Mouse (Mus musculus): ENCODE results near the gene Klk7. TPM values are rescaled to one million over a fixed set of nuclear protein-coding genes. Genes with fewer than 3 reads are reported as not detected.

The Klk7 gene
- polyA plus RNA-seq, 1 experiment from 2014 or later: not detected

DNA sequence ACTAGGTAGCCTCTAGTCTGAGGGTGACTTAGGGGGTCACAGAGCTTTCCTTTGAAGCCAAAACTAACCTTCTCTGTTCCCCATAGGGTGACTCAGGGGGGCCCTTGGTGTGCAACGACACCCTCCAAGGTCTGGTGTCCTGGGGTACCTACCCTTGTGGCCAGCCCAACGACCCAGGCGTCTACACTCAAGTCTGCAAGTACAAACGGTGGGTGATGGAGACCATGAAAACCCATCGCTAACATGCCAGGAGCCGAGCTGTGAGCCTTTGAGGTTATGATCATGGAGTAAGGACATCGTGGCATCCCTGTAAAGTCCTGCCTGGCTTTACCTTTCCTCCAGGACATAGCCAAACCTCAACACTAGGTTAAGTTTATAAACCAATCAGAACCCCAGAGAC lies 4.1 kb downstream of the Klk7 start:
- no peak overlapping the region for H3K27ac ChIP-seq (replicated peaks)
- no peaks in the 10 kb centered on the region for H3K9me3 ChIP-seq
- no peaks in the 10 kb centered on the region for H3K36me3 ChIP-seq (replicated peaks)
- no peaks in the 10 kb centered on the region for H3K4me1 ChIP-seq
- 88% methylated on average over 7 of the region's 7 CpGs for WGBS
- H3K4me3 ChIP-seq: no peak overlapping the region
- H3K27me3 ChIP-seq (replicated peaks; ENCODE audit: low read depth, poor library complexity, severe bottlenecking): no peaks in the 10 kb centered on the region
- DNase-seq (ENCODE audit: low spot score): no peak

DNA sequence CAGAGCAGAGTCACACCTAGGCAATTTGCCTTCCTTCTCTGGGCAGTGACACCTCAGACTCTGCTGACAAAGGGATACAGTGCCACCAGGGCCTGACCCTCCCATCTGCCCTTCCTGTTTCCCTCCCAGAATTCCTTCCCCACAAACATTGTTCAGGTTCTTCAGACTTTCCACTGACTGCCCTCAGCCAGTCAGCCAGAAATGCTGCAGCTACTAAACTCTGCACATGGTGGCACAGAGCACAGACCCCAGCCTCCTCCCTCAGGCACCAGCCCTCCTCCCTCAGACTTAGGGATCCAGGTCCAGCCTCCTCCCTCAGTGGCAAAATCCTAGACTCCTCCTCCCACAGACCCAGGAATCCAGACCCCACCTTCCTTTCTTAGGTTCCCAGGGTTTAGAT lies 5.7 kb downstream of the Klk7 start:
- no peak for DNase-seq (ENCODE audit: low spot score)
- Histone ChIP-seq H3K4me3 (no peak overlapping the region), H3K27ac (replicated peaks) (no peak overlapping the region), H3K4me1 (no peaks in the 10 kb centered on the region), H3K36me3 (replicated peaks) (no peaks in the 10 kb centered on the region), H3K9me3 (no peaks in the 10 kb centered on the region), H3K27me3 (replicated peaks; ENCODE audit: low read depth, poor library complexity, severe bottlenecking) (no peaks in the 10 kb centered on the region)

DNA sequence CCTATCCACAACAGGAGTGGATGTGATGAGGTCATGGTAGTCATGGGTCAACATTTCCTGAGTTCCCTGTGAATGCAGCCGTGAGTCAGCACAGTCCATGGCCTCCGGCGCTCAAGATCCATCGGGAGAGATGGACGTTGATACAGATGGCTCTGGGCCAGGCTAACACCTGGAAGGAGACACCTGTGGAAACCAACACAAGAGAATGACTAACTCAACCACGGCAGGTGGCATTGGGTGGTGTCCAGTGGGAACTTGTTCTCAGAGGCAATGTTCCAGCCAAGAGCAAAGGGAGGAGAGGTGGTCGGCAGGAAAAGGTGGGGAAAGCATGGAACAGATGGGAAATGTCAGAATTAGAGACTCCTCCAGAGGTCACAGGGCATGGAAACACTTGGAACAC lies 10.5 kb downstream of the Klk7 start:
- 90% methylated on average over 7 of the region's 7 CpGs for WGBS
- Histone ChIP-seq H3K36me3 (replicated peaks) (no peaks in the 10 kb centered on the region), H3K9me3 (no peaks in the 10 kb centered on the region), H3K27me3 (replicated peaks; ENCODE audit: low read depth, poor library complexity, severe bottlenecking) (no peaks in the 10 kb centered on the region), H3K4me3 (no peak overlapping the region), H3K27ac (replicated peaks) (no peak overlapping the region), H3K4me1 (no peaks in the 10 kb centered on the region)
- no peak for DNase-seq (ENCODE audit: low spot score)

DNA sequence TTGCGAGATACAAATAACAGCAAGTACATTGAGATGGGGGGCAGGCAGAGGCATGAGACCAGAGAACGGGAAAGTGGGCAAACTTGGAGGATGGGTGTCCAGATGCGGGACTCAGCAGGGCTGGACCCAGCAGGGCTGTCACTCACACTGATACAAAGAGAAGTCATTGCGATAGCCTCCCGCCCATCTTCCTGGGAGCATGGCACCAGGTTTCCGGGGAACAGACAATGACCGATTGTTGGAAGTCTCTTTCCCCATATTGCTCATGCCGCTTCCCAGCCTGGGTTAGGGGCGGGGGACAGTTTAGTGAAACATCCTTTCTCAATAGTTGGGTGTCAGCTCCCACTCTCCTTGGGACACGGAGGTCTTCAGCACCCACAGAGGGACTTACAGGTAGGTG lies 13.1 kb downstream of the Klk7 start, which contains the start of gene Klk6:
Klk6 (plus strand) TSS at position 301 of the 400 bp plus-strand sequence.
- WGBS: 62% methylated on average over 10 of the region's 10 CpGs
- H3K27me3 ChIP-seq (replicated peaks; ENCODE audit: low read depth, poor library complexity, severe bottlenecking): no peaks in the 10 kb centered on the region
- no peaks in the 10 kb centered on the region for H3K4me1 ChIP-seq
- no peak for DNase-seq (ENCODE audit: low spot score)
- H3K4me3 ChIP-seq: no peak within 1 kb of the TSS
- H3K36me3 ChIP-seq (replicated peaks): no peaks in the 10 kb centered on the region
- H3K27ac ChIP-seq (replicated peaks): no peak within 1 kb of the TSS
- no peaks in the 10 kb centered on the region for H3K9me3 ChIP-seq

DNA sequence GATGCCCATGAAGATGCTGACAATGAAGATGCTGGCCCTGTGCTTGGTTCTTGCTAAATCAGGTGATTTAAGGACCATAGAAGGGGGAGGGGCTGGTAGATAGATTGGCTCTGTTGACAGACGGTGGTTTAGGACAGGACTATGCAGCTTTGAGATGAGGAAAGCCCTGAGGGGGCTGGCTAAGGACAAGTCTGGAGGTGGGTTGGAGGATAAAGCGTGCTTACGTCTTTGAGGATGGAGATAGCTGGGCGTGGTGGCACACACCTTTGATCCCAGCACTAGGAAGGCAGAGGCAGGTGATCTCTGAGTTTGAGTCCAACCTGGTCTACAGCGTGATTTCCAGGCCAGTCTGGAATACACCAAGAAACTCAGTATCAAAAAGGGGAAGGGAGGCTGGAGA lies 15.0 kb downstream of the Klk7 start:
- no peaks in the 10 kb centered on the region for H3K36me3 ChIP-seq (replicated peaks)
- WGBS: 89% methylated on average over 5 of the region's 5 CpGs

DNA sequence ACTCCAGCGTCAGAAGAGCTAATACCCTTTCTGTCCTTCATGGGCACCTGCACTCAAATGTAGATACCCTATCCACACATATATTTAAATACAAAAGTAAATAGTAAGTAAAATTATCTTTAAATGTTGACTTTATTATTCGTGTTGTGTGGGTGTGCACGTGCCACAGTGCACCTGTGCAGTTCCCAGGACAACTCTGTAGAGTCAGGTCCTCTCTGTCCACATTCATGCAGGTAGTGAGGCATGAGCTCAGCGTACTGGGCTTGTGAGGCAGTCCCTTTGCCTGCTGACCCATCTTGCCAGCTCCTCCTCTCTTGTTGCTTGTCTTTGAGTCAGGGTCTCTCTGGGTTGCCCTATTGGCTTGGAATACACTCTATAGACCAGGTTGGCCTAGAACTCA lies 16.6 kb downstream of the Klk7 start:
- 86% methylated on average over 4 of the region's 4 CpGs for WGBS
- no peak for DNase-seq (ENCODE audit: low spot score)
- H3K27ac ChIP-seq (replicated peaks): no peak overlapping the region
- no peaks in the 10 kb centered on the region for H3K9me3 ChIP-seq
- no peak overlapping the region for H3K4me3 ChIP-seq
- no peaks in the 10 kb centered on the region for H3K27me3 ChIP-seq (replicated peaks; ENCODE audit: low read depth, poor library complexity, severe bottlenecking)
- no peaks in the 10 kb centered on the region for H3K4me1 ChIP-seq
- H3K36me3 ChIP-seq (replicated peaks): no peaks in the 10 kb centered on the region

More for the DNA sequence above, 15.0 kb downstream of the Klk7 start:
- H3K4me1 ChIP-seq: no peaks in the 10 kb centered on the region
- DNase-seq (ENCODE audit: low spot score): no peak
- no peak overlapping the region for H3K27ac ChIP-seq (replicated peaks)
- no peaks in the 10 kb centered on the region for H3K9me3 ChIP-seq
- H3K27me3 ChIP-seq (replicated peaks; ENCODE audit: low read depth, poor library complexity, severe bottlenecking): no peaks in the 10 kb centered on the region
- no peak overlapping the region for H3K4me3 ChIP-seq

DNA sequence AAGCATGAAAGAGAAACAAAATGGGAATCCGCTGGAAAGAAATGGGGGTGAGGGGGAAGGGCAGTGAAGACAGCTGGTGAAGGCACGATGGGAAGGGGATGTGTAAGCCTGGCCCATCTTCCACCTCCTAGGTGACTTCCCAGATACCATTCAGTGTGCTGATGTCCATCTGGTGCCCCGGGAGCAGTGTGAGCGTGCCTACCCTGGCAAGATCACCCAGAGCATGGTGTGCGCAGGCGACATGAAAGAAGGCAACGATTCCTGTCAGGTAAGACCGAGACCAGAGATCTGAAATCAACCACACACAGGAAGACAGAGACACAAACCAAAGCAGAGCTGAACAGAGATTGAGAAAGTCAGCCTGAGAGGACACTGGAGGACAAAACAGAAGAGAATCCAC lies 17.9 kb downstream of the Klk7 start:
- 0 out of 2 replicates have a peak, but pooled peaks cover 2% of the 10 kb centered on the region for H3K4me1 ChIP-seq
- no peak overlapping the region for H3K4me3 ChIP-seq
- 88% methylated on average over 8 of the region's 8 CpGs for WGBS
- no peak for DNase-seq (ENCODE audit: low spot score)
- no peaks in the 10 kb centered on the region for H3K9me3 ChIP-seq
- no peak overlapping the region for H3K27ac ChIP-seq (replicated peaks)
- no peaks in the 10 kb centered on the region for H3K27me3 ChIP-seq (replicated peaks; ENCODE audit: low read depth, poor library complexity, severe bottlenecking)
- H3K36me3 ChIP-seq (replicated peaks): no peaks in the 10 kb centered on the region

DNA sequence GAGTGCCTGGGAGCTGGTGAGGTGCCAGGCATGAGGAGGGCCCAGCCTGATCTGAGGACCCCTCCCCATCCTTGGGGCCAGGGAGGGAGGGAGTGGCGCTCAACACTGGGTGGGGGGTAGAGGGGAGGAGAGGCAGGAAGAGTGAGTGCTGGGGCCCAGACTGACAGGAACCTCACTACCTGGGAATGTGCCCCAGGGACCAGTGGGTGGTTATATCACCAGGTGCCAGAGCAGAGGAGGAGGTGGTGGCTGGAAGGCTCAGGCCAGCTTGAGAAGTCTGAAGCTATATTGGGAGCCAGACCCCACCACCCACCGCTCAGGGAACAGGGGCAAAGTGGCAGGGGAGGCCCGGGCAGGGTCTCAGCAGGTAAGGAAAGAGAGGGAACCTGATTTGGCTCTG lies 30.6 kb downstream of the Klk7 start, which contains the start of gene Klk5:
Klk5 (plus strand) TSS at position 271 of the 400 bp plus-strand sequence.
- H3K36me3 ChIP-seq (replicated peaks): no peaks in the 10 kb centered on the region
- H3K4me3 ChIP-seq: no peak within 1 kb of the TSS
- 51% methylated on average over 3 of the region's 3 CpGs for WGBS
- no peak within 1 kb of the TSS for H3K27ac ChIP-seq (replicated peaks)
- no peaks in the 10 kb centered on the region for H3K4me1 ChIP-seq
- H3K9me3 ChIP-seq: no peaks in the 10 kb centered on the region
- no peak for DNase-seq (ENCODE audit: low spot score)
- H3K27me3 ChIP-seq (replicated peaks; ENCODE audit: low read depth, poor library complexity, severe bottlenecking): no peaks in the 10 kb centered on the region

DNA sequence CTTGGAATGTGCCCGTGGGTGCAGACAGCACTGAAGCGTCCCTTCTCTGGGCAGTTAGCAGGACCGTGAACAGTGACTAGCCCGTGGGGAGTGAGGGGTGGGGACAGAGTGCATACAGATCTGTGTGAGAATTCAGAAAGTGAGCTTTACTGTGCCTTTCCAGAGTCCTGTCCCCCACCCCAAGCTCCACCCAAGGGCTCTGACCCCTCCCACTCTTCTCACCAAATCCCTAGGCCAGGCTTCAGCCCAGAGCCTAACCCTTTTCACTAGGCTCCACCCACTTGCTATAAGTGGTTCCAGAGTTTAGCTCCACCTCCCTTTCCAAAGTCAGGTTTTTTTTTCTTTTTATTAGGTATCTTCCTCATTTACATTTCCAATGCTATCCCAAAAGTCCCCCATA lies 32.7 kb downstream of the Klk7 start:
- Histone ChIP-seq H3K4me3 (no peak overlapping the region), H3K36me3 (replicated peaks) (no peaks in the 10 kb centered on the region), H3K27ac (replicated peaks) (no peak overlapping the region), H3K9me3 (no peaks in the 10 kb centered on the region), H3K4me1 (no peaks in the 10 kb centered on the region), H3K27me3 (replicated peaks; ENCODE audit: low read depth, poor library complexity, severe bottlenecking) (no peaks in the 10 kb centered on the region)
- no peak for DNase-seq (ENCODE audit: low spot score)
- WGBS: 89% methylated on average over 4 of the region's 4 CpGs

DNA sequence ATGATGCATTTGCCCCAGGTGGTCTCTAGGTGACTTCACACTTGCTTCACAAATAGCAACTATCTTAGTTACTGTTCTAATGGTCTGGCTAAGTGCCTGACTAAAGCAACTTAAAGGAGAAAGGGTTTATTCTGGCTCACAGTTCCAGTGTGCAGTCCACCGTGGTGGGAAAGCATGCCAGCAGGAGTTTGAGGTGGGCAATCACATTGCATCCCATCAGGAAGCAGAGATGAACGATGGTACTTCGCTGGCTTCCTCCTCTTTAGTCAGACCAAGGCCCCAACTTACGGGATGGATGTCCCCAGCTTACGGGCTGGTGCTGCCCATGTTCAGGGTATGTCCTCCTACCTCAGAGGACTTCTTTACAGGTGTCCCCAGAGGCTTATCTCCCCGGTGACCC lies 40.5 kb downstream of the Klk7 start:
- H3K9me3 ChIP-seq: no peaks in the 10 kb centered on the region
- H3K4me3 ChIP-seq: no peak overlapping the region
- WGBS: 91% methylated on average over 6 of the region's 6 CpGs
- no peaks in the 10 kb centered on the region for H3K36me3 ChIP-seq (replicated peaks)
- H3K27me3 ChIP-seq (replicated peaks; ENCODE audit: low read depth, poor library complexity, severe bottlenecking): no peaks in the 10 kb centered on the region
- no peak for DNase-seq (ENCODE audit: low spot score)
- H3K27ac ChIP-seq (replicated peaks): no peak overlapping the region
- no peaks in the 10 kb centered on the region for H3K4me1 ChIP-seq

DNA sequence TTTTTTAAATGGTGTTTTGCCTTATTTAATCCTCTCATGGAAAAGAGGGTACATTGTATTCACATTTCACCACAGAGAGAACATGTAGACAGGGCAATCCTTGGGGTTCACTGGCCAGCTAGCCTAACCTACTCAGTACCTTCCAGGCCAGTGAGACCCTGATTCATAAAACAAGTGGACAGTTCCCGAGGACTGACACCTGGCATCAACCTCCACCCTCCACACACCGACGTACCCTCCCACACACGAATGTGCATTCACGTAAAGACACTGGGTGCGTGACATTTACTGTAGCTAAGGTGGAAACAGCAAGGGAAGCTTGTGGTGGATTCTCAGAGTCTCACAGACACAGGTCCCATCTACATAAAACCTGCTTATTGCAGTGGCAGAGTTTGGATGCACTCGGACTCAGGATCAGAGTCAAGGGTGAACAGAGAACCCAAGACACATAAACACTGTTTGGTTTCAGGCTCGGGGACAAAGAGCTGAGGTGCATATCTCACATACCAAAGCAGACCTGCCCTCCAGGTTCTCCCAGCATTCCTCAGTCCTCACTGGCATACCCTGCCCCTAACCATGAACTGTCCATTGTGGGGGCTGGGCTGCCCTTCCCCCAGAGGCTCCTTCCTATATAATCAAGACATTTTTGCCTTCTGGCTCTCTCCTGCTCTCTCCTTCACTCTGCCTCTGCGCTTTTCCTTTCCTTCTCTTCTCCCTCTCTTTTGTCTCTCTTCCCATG lies 43.7 kb downstream of the Klk7 start:
- DNase-seq (ENCODE audit: low spot score): no peak
- 78% methylated on average over 9 of the region's 9 CpGs for WGBS
- H3K36me3 ChIP-seq (replicated peaks): no peaks in the 10 kb centered on the region
- H3K4me1 ChIP-seq: no peaks in the 10 kb centered on the region
- H3K9me3 ChIP-seq: no peaks in the 10 kb centered on the region
- no peak overlapping the region for H3K4me3 ChIP-seq
- H3K27me3 ChIP-seq (replicated peaks; ENCODE audit: low read depth, poor library complexity, severe bottlenecking): no peaks in the 10 kb centered on the region
- no peak overlapping the region for H3K27ac ChIP-seq (replicated peaks)

DNA sequence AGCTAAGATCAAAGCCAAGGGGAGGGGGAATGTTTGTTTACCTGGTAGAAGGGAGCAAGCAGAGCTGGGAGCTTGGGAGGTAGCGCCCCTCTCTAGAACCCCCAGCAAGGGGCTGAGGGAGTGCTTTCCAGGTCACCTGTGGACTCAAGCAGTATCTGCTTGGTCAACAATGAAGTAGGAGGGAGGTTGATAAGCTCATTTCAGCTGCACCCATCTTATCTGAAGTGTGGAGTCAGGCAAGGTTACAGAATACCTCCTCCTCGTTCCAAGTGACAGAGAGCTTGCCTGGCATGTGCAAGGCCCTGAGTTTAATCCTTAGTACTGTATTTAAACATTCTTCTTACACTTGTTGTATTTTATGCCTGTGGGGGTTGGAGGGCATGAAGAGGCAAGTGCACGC lies 44.6 kb downstream of the Klk7 start:
- Histone ChIP-seq H3K9me3 (no peaks in the 10 kb centered on the region), H3K36me3 (replicated peaks) (no peaks in the 10 kb centered on the region), H3K27me3 (replicated peaks; ENCODE audit: low read depth, poor library complexity, severe bottlenecking) (no peaks in the 10 kb centered on the region), H3K27ac (replicated peaks) (no peak overlapping the region), H3K4me1 (no peaks in the 10 kb centered on the region), H3K4me3 (no peak overlapping the region)
- DNase-seq (ENCODE audit: low spot score): no peak
- WGBS: 75% methylated on average over 3 of the region's 3 CpGs

DNA sequence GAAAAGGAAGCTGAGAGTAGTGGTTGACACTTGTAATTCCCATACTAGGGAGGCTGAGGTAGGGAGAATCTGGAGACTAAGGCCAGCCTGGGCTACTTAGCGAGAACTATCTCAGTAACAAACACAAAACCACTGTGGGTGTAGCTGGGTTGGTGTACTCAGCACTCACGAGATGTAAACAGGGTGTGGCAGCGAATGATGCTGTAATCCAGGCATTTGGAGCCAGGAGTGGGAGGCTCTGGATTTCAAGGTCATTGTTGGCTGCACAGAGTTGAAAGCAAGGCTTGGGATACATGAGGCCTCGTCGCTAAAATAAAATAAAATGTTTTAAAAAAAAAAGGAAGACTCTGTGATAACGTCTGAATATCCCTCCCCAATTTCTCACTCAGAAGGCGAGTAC lies 45.2 kb downstream of the Klk7 start:
- H3K27ac ChIP-seq (replicated peaks): no peak overlapping the region
- no peaks in the 10 kb centered on the region for H3K27me3 ChIP-seq (replicated peaks; ENCODE audit: low read depth, poor library complexity, severe bottlenecking)
- no peak overlapping the region for H3K4me3 ChIP-seq
- H3K4me1 ChIP-seq: no peaks in the 10 kb centered on the region
- no peaks in the 10 kb centered on the region for H3K9me3 ChIP-seq
- 81% methylated on average over 7 of the region's 7 CpGs for WGBS
- DNase-seq (ENCODE audit: low spot score): no peak
- H3K36me3 ChIP-seq (replicated peaks): no peaks in the 10 kb centered on the region
